Mouse (Mus musculus) Muller cell, postnatal 12 days (primary cell): ENCODE measurements around the gene Akap12.

ENCODE experiments used
- DNase-seq: peaks from one replicate; pipeline ENCODE4 v3.0.0-alpha.2; 2015; ENCODE audit errors: inconsistent ontology term

Akap12 gene

DNA sequence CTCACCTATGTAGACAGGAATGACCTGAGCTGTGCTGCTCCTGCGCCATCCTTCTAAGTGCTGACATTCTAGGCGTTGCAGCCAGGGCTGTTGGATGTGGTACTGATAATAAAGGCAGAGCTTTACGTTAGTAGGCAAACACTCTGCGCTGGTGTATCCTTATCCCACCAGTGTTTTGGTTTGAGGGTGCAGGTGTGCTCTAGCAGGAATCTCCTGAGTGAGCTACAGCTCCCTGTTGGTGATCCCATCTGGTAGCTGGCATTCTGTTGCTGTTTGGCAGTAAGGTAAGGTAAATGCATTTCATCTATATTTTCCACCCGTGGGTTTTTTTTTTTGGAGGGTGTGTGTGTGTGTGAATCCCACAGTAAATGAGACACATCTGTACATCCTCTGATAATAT lies 131.9 kb downstream of the Akap12 start:
- DNase-seq, result no peak

- DNase-seq, result peak; percentile 51
These were observed 138.8 kb downstream of the Akap12 start for GRCm38 (mm10) chr10:4404895-4405491.

GRCm38 (mm10) chr10:4405511-4405910 lies 139.3 kb downstream of the Akap12 start:
- no peak for DNase-seq

DNA sequence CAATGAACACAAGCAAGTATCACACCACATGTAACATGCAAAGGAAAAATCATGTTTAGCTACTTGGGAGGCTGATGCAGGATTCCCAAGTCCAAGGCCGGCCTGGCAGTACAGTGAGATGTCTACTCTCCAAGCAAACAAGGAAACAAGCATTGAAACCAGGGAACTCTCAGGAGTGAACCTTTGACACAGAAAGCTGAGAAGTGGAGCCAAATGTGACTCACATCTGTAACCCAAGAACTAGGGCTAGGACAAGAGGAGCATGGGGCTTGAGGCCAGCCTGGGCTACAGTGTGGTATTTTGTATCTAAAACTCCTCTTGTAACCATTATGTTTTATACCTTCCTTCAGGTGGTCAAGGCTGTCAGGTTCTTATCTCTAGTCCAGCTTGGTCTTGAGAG lies 141.0 kb downstream of the Akap12 start:
- DNase-seq, result no peak
